Mouse (Mus musculus) embryonic facial prominence, embryonic 15.5 days (tissue): ENCODE data around the gene Spsb4. TPM values are rescaled to one million over a fixed set of nuclear protein-coding genes. Genes with fewer than 3 reads are reported as not detected.
"Not testable (repeated sequence)": the region's sequence is repeated elsewhere in the genome, so short reads cannot be mapped to it uniquely, and the experiment has no call there.

Source experiments
- ATAC-seq: fragments of 200-750 bp; cut with Nextera tagmentation; 2 replicates; pipeline ENCODE4 v1.8.0; 2017; ENCODE audit warnings: low read depth, moderate TSS enrichment; ENCODE audit not compliant: insufficient number of reproducible peaks, low FRiP score, low TSS enrichment
- H3K27ac ChIP-seq: fragments of 300-500 bp; sonication (generic); replicated peaks from 2 replicates; pipeline ENCODE4 v1.5.1; 2015; ENCODE audit warnings: mild to moderate bottlenecking, inconsistent platforms
- H3K27me3 ChIP-seq: fragments of 300-500 bp; sonication (generic); 2 replicates; pipeline ENCODE4 v1.6.1; 2015; ENCODE audit warnings: inconsistent platforms
- H3K36me3 ChIP-seq: fragments of 300-500 bp; sonication (generic); 2 replicates; pipeline ENCODE4 v1.6.1; 2015; ENCODE audit warnings: mild to moderate bottlenecking, inconsistent platforms
- H3K4me1 ChIP-seq: fragments of 300-500 bp; sonication (generic); 2 replicates; pipeline ENCODE4 v1.6.1; 2015; ENCODE audit warnings: inconsistent platforms
- H3K4me2 ChIP-seq: fragments of 300-500 bp; sonication (generic); replicated peaks from 2 replicates; pipeline ENCODE4 v1.6.1; 2015; ENCODE audit warnings: mild to moderate bottlenecking, inconsistent platforms
- H3K4me3 ChIP-seq: fragments of 300-500 bp; sonication (generic); replicated peaks from 2 replicates; pipeline ENCODE4 v1.5.1; 2015; ENCODE audit warnings: mild to moderate bottlenecking, inconsistent platforms
- H3K9ac ChIP-seq: fragments of 300-500 bp; sonication (generic); 2 replicates; pipeline ENCODE4 v1.6.1; 2015; ENCODE audit warnings: inconsistent platforms
- H3K9me3 ChIP-seq: fragments of 300-500 bp; sonication (generic); replicated peaks from 2 replicates; pipeline ENCODE4 v1.6.1; 2016; ENCODE audit warnings: inconsistent platforms
- WGBS: fragments of 180-500 bp; shearing (Covaris S2); methylation state at CpG from one replicate; pipeline ENCODE4 v1.1.7; 2015; 5-methylcytosine and 5-hydroxymethylcytosine counted together
- polyA plus RNA-seq: library from polyadenylated mRNA; unstranded; fragments of >200 nt; fragmentation: Nextera tagmentation; extraction: Ambion mirVana; gene quantifications from 2 replicates; pipeline ENCODE4 v1.2.1, GENCODE M21; 2015

The Spsb4 gene
- polyA plus RNA-seq, 1 experiment from 2014 or later: 11.4 TPM

DNA sequence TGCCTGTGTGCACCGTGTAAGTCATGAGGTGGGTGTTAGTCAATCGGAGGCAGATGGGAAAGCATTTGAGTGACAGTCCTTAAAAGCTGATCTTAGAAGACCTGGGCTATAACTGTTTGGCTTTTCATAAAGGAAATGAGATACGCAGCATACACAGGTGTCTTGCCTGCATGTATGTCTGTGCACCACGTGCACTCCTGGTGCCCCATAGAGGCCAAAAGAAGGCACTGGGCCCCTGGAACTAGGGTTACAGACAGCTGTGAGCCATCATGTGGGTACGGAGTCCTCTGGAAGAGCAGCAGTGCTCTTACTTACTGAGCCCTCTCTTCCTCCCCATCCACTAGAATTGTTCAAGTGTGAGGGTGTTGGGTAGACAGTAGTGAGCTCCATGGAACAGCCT is 70.1 kb downstream of the Spsb4 start:
- no peaks in the 10 kb centered on the region for H3K4me1 ChIP-seq
- no peak overlapping the region for H3K9ac ChIP-seq
- 72% methylated on average over 5 of the region's 5 CpGs for WGBS
- H3K9me3 ChIP-seq: no peaks in the 10 kb centered on the region
- H3K4me2 ChIP-seq: no peak overlapping the region
- H3K27me3 ChIP-seq: no peaks in the 10 kb centered on the region
- no peak for ATAC-seq
- no peaks in the 10 kb centered on the region for H3K36me3 ChIP-seq
- no peak overlapping the region for H3K27ac ChIP-seq
- H3K4me3 ChIP-seq: no peak overlapping the region

DNA sequence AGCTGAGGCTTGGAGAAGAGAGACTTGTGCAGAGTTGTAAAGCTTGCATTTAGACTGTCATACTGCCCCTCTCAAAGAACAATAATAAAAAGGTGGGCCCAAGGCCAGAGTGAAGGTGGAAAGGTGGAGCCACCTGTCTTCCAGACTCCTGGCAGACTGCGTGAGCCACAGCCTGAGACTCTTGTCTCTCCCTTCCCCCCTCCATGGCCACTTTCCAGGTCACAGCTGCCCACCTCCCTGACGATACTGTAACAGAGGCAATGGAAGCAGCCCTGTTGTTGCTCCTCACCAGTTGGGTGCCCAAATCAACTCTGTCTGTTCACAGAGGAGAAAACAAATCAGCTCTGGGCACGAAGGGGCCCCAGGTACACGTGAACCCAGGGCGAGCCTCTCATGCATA is 71.5 kb downstream of the Spsb4 start:
- 69% methylated on average over 5 of the region's 5 CpGs for WGBS
- no peaks in the 10 kb centered on the region for H3K27me3 ChIP-seq
- H3K4me2 ChIP-seq: no peak overlapping the region
- H3K9ac ChIP-seq: no peak overlapping the region
- no peaks in the 10 kb centered on the region for H3K36me3 ChIP-seq
- H3K4me1 ChIP-seq: no peaks in the 10 kb centered on the region
- no peak for ATAC-seq
- H3K4me3 ChIP-seq: no peak overlapping the region
- no peak overlapping the region for H3K27ac ChIP-seq
- no peaks in the 10 kb centered on the region for H3K9me3 ChIP-seq

DNA sequence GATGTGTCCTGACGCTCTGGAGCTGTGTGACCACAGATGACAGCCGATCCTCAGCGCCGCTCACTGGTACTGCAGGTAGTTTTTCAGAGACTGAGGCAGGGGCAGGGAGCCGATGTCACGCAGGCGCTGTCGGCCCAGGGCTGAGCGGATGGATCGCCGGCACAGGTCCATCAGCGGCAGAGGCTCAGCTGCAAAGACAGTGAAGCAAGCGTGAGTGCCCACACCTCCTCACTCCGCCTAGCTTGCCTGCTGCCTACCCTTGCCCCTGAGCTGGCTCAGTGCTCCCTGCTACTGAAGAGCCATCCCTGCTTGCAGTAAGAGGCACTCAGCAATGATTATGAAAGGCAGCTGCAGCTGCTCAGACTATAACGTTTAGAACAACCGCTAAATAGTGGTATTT is 74.1 kb downstream of the Spsb4 start:
- Histone ChIP-seq H3K9ac (no peak overlapping the region), H3K9me3 (no peaks in the 10 kb centered on the region), H3K4me2 (no peak overlapping the region), H3K36me3 (no peaks in the 10 kb centered on the region), H3K27me3 (no peaks in the 10 kb centered on the region), H3K27ac (no peak overlapping the region), H3K4me1 (no peaks in the 10 kb centered on the region), H3K4me3 (no peak overlapping the region)
- ATAC-seq: no peak
- WGBS: 70% methylated on average over 16 of the region's 16 CpGs

DNA sequence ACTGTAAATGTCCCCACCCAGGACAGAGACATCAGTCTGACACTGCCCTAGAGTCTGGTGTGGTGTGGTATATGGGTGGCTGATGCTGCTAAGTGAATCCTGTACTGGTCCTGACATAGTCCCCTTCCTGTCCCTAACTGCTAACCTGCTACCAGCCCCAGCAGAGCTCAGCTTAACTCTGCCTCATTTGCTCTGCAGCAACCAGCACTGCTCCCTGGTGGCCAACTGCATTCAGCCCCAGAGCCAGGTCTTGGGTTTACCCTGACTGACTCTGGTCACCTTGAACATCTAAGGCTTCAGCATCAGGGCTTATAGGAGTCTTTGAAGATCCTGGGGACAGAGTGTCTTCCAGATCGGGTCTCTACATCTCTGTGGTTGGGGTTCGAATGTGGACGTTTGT is 75.7 kb downstream of the Spsb4 start:
- WGBS: 87% methylated on average over 3 of the region's 3 CpGs
- ATAC-seq: no peak
- Histone ChIP-seq H3K4me1 (no peaks in the 10 kb centered on the region), H3K9me3 (no peaks in the 10 kb centered on the region), H3K9ac (no peak overlapping the region), H3K4me2 (no peak overlapping the region), H3K27me3 (no peaks in the 10 kb centered on the region), H3K36me3 (no peaks in the 10 kb centered on the region), H3K27ac (no peak overlapping the region), H3K4me3 (no peak overlapping the region)

DNA sequence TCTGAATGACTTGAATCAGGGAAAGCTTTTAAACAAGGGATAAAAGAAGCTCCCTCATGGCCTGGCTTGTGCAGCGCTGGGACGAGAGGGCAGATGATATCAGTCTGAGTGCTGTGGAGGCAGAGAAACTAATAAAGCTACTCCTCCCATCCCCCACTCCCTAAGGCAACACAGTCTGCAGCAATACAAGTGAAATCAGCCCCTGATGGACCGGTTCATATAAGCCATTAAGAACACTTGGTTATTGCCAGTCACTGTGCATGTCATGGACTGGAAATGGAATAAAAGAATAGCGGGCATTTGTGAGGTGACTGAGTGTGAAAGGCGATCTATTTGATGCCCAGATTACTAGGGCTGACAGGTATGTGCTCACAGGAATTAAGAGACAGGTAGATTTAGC is 79.8 kb downstream of the Spsb4 start:
- Histone ChIP-seq H3K9ac (no peak overlapping the region), H3K27ac (no peak overlapping the region)
- ATAC-seq: no peak

DNA sequence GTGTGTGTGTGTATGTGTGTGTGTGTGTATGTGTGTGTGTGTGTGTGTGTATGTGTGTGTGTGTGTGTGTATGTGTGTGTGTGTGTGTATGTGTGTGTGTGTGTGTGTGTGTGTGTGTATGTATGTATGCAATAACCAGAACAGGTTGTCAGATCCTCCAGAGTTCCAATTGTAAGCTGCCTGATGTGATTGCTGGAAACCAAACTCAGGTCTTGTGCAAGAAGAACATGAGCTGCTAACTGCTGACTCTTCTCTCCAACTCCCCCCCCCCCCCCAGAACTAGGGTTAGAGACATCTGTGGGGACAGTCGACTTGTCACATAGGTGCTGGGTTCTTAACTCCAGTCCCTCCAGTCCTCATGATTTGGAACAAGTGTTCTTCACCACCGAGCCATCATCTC is 82.2 kb downstream of the Spsb4 start:
- 94% methylated on average over 2 of the region's 2 CpGs for WGBS
- H3K9me3 ChIP-seq, H3K27ac ChIP-seq, H3K4me2 ChIP-seq, ATAC-seq, H3K9ac ChIP-seq, H3K4me1 ChIP-seq, H3K36me3 ChIP-seq, H3K27me3 ChIP-seq, H3K4me3 ChIP-seq: not testable (repeated sequence)

More for the DNA sequence above, 79.8 kb downstream of the Spsb4 start:
- WGBS: 53% methylated on average over 5 of the region's 5 CpGs
- no peaks in the 10 kb centered on the region for H3K27me3 ChIP-seq
- H3K36me3 ChIP-seq: no peaks in the 10 kb centered on the region
- H3K4me2 ChIP-seq: no peak overlapping the region
- no peaks in the 10 kb centered on the region for H3K4me1 ChIP-seq
- H3K4me3 ChIP-seq: no peak overlapping the region
- H3K9me3 ChIP-seq: no peaks in the 10 kb centered on the region

DNA sequence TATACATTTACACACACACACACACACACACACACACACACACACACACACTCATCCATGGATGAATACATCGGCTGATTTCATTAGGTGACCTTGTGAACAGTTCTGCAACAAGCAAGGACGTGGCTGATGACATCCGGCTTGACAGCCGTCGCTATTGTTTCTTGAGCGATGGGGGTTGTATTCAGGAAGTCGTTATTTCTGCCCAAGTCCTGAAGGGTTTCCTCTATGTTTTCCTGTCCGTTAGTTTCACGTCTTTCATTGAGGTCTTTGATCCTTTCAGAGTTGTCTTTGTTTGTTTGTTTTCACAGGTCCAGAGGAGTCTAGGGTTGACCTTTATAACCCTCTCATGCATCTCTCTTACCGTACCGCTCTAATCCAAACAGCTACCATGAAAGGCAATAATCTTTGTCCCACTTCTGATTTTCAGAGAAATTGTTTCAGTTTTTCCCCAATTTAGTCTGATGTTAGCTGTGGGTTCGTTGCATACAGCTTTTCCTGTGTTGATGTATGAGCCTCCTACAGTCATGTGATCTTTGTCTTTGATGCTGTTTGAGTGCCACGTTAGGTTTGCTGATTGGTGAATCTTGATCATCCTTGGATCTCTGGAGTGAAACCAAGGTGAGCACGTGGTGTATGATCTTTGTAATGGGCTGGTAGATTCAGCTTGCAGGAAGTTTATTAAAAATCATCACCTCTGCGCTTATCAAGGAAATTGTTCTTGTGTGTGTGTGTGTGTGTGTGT is 82.9 kb downstream of the Spsb4 start:
- Histone ChIP-seq H3K27me3 (no peaks in the 10 kb centered on the region), H3K4me1 (no peaks in the 10 kb centered on the region), H3K9me3 (no peaks in the 10 kb centered on the region), H3K9ac (no peak overlapping the region), H3K4me3 (no peak overlapping the region), H3K4me2 (no peak overlapping the region), H3K27ac (no peak overlapping the region), H3K36me3 (no peaks in the 10 kb centered on the region)
- no peak for ATAC-seq
- 56% methylated on average over 15 of the region's 15 CpGs for WGBS

DNA sequence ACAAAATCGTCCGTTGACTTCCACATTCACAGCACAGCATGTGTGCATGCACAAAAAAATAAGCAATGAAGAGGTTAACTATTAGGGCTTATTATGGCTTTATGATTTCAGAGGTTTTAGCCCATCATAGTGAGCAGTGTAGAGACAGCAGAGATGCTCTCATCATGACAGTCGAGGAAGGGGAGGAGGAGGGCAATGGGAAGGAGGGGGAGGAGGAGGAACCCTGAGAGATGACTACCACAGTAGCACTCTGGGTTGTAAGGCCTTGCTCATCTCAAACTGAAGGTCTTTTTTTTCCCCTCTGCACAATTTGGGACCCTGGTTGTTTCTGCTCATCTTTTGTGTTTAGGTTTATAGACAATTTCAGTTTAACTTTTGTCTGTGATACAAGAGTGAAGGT is 83.8 kb downstream of the Spsb4 start:
- Histone ChIP-seq H3K4me3 (no peak overlapping the region), H3K9ac (no peak overlapping the region), H3K4me1 (no peaks in the 10 kb centered on the region), H3K36me3 (no peaks in the 10 kb centered on the region), H3K27ac (no peak overlapping the region), H3K27me3 (no peaks in the 10 kb centered on the region), H3K9me3 (no peaks in the 10 kb centered on the region), H3K4me2 (no peak overlapping the region)
- no peak for ATAC-seq
- 72% methylated on average over 3 of the region's 3 CpGs for WGBS

DNA sequence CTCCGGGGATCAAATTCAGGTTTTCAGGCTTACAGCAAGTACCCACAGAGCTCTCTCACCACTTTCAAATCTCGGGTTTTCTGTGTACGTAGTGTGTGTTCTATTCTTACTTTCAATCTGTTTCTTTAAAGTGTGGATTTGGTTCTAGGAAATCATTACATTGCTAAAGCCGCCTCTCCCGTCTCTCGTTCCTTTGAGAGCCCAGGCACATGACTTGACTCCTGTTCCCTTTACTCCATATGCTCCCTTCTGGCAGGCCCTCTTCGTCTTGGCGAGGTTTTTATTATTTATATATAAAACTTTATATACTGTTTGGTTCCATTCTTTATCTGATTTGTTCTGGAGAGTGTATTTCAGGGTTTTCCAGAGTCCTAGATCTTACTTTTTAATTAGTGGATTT is 85.9 kb downstream of the Spsb4 start:
- no peak overlapping the region for H3K27ac ChIP-seq
- H3K4me2 ChIP-seq: no peak overlapping the region
- no peaks in the 10 kb centered on the region for H3K4me1 ChIP-seq
- no peak overlapping the region for H3K4me3 ChIP-seq
- no peaks in the 10 kb centered on the region for H3K36me3 ChIP-seq
- no peak overlapping the region for H3K9ac ChIP-seq
- ATAC-seq: no peak
- 80% methylated on average over 8 of the region's 8 CpGs for whole genome bisulfite sequencing
- no peaks in the 10 kb centered on the region for H3K9me3 ChIP-seq
- H3K27me3 ChIP-seq: no peaks in the 10 kb centered on the region

DNA sequence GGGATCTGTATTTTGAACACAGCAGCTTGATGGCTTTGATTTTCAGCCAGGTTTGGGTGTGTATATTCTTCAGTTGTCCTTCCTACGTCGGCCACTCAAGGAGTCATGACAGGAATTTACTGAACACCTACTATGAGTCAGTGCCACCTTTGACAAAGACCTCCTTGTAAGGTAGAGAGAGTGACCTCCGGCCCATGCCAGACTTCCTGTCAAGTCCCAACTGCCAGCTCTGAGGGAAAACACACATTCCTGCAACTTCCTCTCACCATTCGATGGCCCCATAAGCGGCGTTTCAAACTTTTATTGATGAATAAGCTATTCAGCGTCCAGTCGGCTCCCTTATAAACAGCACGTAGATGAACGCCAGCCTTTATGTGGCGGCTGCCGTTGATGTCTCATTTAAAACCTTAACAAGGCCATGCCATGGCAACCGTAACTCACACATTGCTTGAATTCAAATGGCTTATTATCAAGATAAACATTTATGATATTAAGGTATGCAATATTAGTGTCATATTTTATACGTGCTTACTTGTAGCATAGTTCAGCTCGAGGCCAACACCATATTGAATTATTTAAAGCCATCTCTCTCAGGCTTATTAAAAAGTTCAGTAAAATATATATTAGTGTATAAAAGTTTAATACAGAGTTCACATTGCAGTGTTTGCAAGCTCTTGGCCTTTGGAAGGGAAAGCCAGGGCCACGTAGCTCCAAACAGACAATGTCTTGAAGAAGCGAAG is 94.9 kb downstream of the Spsb4 start:
- Histone ChIP-seq H3K4me3 (no peak overlapping the region), H3K27me3 (no peaks in the 10 kb centered on the region), H3K9ac (no peak overlapping the region), H3K27ac (no peak overlapping the region), H3K9me3 (no peaks in the 10 kb centered on the region), H3K4me1 (no peaks in the 10 kb centered on the region), H3K36me3 (no peaks in the 10 kb centered on the region), H3K4me2 (no peak overlapping the region)
- 67% methylated on average over 17 of the region's 17 CpGs for WGBS
- ATAC-seq: no peak

DNA sequence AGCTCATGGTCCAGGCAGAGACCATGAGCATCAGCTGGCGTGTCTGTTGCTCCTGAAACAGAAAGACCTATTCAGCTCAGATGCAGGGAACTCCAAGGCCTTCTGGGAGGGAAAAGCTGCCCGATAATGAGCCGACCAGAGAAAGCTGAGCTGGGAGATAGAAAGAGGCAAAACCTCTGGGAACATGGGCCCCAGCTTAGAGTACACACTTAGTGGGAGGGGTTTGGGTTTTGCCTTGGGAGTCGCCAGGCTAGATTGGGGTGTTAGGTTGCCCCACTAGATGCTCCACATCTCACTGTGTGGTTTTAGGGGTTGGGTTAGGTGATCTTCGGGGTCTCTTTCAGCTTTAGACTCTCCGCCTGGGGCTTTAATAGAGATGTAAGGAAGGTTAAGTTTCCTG is 95.5 kb downstream of the Spsb4 start:
- Histone ChIP-seq H3K9ac (no peak overlapping the region), H3K4me3 (no peak overlapping the region), H3K4me2 (no peak overlapping the region), H3K36me3 (no peaks in the 10 kb centered on the region), H3K27ac (no peak overlapping the region), H3K4me1 (no peaks in the 10 kb centered on the region), H3K9me3 (no peaks in the 10 kb centered on the region), H3K27me3 (no peaks in the 10 kb centered on the region)
- ATAC-seq: peak; percentile 58; the same call in 1 of the 2 replicates
- WGBS: 59% methylated on average over 6 of the region's 6 CpGs
